Mouse (Mus musculus) liver, embryonic 15.5 days (tissue): ENCODE measurements around the gene Podn. TPM values are rescaled to one million over a fixed set of nuclear protein-coding genes. Genes with fewer than 3 reads are reported as not detected.

Experiments used
- microRNA-seq: library from miRNA; unstranded; fragments of <30 nt; microRNA quantifications from one replicate; pipeline ENCODE4, GENCODE M21; 2016
- polyA plus RNA-seq: library from polyadenylated mRNA; unstranded; fragments of >200 nt; fragmentation: Nextera tagmentation; extraction: Ambion mirVana; gene quantifications from 2 replicates; pipeline ENCODE4 v1.2.1, GENCODE M21; 2015

The Podn gene
- polyA plus RNA-seq, 1 experiment from 2014 or later, result 0.17 TPM

Small RNAs within 50 kb of the gene (microRNA-seq; reads per million reads assigned to microRNA genes)
- gene Mir6397, result not detected

Other genes starting within 250 kb of the Podn start
- gene Magoh, start 216.7 kb downstream of the Podn start, polyA plus RNA-seq, result 62.0 and 80.4 TPM in 2 replicates
- 29.2 and 34.8 TPM in 2 replicates for gene 0610037L13Rik, start 206.6 kb downstream of the Podn start, polyA plus RNA-seq
- 40.5 and 43.3 TPM in 2 replicates for gene Cpt2, start 172.8 kb downstream of the Podn start, polyA plus RNA-seq
- gene Slc1a7, start 128.1 kb downstream of the Podn start, polyA plus RNA-seq, result not detected in 2 replicates
- 349 and 376 TPM in 2 replicates for gene Scp2, start 48.6 kb upstream of the Podn start, polyA plus RNA-seq
- 15.4 and 18.6 TPM in 2 replicates for gene Echdc2, start 69.0 kb upstream of the Podn start, polyA plus RNA-seq
- gene Zyg11a, start 121.6 kb upstream of the Podn start, polyA plus RNA-seq, result 0.21 and 0.35 TPM in 2 replicates
- gene Zyg11b, start 204.7 kb upstream of the Podn start, polyA plus RNA-seq, result 2.3 and 2.4 TPM in 2 replicates
- 21.9 and 24.6 TPM in 2 replicates for gene Coa7, start 231.7 kb upstream of the Podn start, polyA plus RNA-seq